Mouse (Mus musculus) midbrain, embryonic 10.5 days (tissue): Measurements from ENCODE around the gene Xndc1. TPM values are rescaled to one million over a fixed set of nuclear protein-coding genes. Genes with fewer than 3 reads are reported as not detected.
"Not testable (repeated sequence)": the region's sequence is repeated elsewhere in the genome, so short reads cannot be mapped to it uniquely, and the experiment has no call there.

Source experiments
- DNase-seq: peaks from one replicate; pipeline ENCODE4 v3.0.0-alpha.2; 2017; ENCODE audit warnings: low spot score
- H3K27ac ChIP-seq: fragments of 300-500 bp; sonication (generic); replicated peaks from 2 replicates; pipeline ENCODE4 v1.5.1; 2016; ENCODE audit warnings: mild to moderate bottlenecking
- H3K27me3 ChIP-seq: fragments of 300-500 bp; sonication (generic); 2 replicates; pipeline ENCODE4 v1.6.1; 2016; ENCODE audit warnings: low read depth, mild to moderate bottlenecking; ENCODE audit not compliant: poor library complexity, severe bottlenecking
- H3K36me3 ChIP-seq: fragments of 300-500 bp; sonication (generic); 2 replicates; pipeline ENCODE4 v1.6.1; 2016; ENCODE audit warnings: mild to moderate bottlenecking, moderate library complexity
- H3K4me1 ChIP-seq: fragments of 300-500 bp; sonication (generic); 2 replicates; pipeline ENCODE4 v1.6.1; 2016
- H3K4me3 ChIP-seq: fragments of 300-500 bp; sonication (generic); 2 replicates; pipeline ENCODE4 v1.5.1; 2016; ENCODE audit warnings: mild to moderate bottlenecking, moderate library complexity
- H3K9me3 ChIP-seq: fragments of 300-500 bp; sonication (generic); replicated peaks from 2 replicates; pipeline ENCODE4 v1.6.1; 2016; ENCODE audit warnings: mild to moderate bottlenecking
- WGBS: fragments of 180-500 bp; shearing (Covaris S2); methylation state at CpG from one replicate; pipeline ENCODE4 v1.1.7; 2016; 5-methylcytosine and 5-hydroxymethylcytosine counted together
- polyA plus RNA-seq: library from polyadenylated mRNA; unstranded; fragments of >200 nt; fragmentation: Nextera tagmentation; extraction: Ambion mirVana; gene quantifications from 2 replicates; pipeline ENCODE4 v1.2.1, GENCODE M21; 2016

The Xndc1 gene
- polyA plus RNA-seq, 1 experiment from 2014 or later = 44.2 TPM

DNA sequence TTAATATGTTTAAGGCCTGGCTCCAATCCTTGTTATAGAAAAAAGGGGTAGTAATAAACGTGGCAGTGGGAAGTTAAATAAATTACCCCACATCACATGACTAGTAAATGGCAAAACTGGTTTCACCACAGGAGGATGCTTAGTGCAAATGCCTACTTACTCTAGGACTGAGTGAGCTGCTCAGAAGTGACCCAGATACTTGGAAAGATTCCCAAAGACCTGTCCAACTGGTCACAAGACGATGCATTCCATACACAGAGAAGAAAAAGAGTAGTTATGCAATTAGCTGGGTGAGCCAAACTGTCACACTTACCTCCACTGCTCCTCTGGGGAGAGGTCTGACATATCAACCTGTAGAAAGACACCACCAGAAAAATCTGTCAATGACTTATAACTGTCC, 23.0 kb upstream of the Xndc1 start:
- 90% methylated on average over 2 of the region's 2 CpGs for WGBS

DNA sequence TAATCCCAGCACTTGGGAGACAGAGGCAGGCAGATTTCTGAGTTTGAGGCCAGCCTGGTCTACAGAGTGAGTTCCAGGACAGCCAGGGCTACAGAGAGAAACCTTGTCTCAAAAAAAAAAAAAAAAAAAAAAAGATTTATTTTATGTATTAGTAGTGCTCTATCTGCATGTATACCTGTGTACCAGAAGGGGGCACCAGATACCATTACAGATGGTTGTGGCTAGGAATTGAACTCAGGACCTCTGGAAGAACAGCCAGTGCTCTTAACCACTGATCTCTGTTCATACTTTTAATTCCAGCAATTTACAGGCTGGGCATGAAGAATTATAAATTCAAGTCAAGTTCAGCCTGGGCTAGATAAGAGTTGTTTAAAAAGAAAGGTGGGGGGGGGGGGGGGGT, 16.8 kb upstream of the Xndc1 start:
- H3K4me1 ChIP-seq, H3K27ac ChIP-seq, H3K27me3 ChIP-seq, H3K4me3 ChIP-seq, DNase-seq, H3K9me3 ChIP-seq: not testable (repeated sequence)
- H3K36me3 ChIP-seq = peaks cover 51% of the 10 kb centered on the region

More for the DNA sequence above, 23.0 kb upstream of the Xndc1 start:
- Histone ChIP-seq H3K27me3 (no peaks in the 10 kb centered on the region), H3K27ac (no peak overlapping the region), H3K36me3 (peaks cover 63% of the 10 kb centered on the region), H3K4me1 (no peaks in the 10 kb centered on the region), H3K9me3 (no peaks in the 10 kb centered on the region), H3K4me3 (no peak overlapping the region)
- no peak for DNase-seq

DNA sequence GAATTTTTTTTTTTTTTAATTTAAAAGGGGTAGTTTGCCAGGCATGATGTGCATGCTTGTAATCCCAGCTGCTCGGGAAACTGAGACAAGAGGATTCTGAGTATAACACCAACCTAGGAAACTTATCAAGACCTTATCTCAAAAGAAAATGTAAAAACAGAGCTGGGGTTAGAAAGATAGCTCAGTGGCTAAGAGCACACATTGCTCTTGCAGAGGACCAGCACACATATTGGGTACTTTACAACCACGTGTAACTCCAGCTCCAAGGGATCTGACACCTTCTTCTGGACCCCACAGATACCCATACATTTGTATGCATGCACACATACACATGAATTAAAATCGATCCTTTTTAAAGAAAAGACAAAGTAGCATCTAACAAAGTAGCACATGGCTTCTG, 4.0 kb upstream of the Xndc1 start:
- WGBS = 90% methylated on average over 3 of the region's 3 CpGs
- H3K36me3 ChIP-seq = peaks cover 60% of the 10 kb centered on the region
- DNase-seq = no peak

DNA sequence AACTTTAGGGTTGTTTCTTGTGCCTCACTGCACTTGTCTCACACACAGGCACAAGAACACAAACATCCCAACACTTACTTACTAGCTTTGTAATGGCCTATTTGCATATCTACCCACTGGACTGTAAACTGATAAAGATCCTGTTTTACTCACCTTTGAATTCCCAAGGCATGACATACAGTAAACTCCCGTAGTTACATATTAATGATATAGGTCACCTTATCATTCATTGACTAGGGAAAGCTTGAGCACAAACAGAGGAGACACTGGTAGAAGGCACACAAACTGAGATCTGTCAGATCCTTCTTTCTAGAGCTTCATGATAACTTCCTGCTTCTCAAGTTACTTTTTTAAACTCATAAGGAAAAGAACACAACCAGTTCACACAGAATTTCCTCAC, 3.1 kb upstream of the Xndc1 start:
- Histone ChIP-seq H3K36me3 (peaks cover 52% of the 10 kb centered on the region), H3K4me3 (no peak overlapping the region), H3K4me1 (peaks cover 23% of the 10 kb centered on the region), H3K27me3 (no peaks in the 10 kb centered on the region), H3K9me3 (no peaks in the 10 kb centered on the region), H3K27ac (no peak overlapping the region)
- 91% methylated on average over 1 of the region's 1 CpGs for WGBS
- no peak for DNase-seq

More for the DNA sequence above, 4.0 kb upstream of the Xndc1 start:
- Histone ChIP-seq H3K27ac (no peak overlapping the region), H3K4me3 (no peak overlapping the region), H3K9me3 (no peaks in the 10 kb centered on the region), H3K4me1 (peaks cover 19% of the 10 kb centered on the region), H3K27me3 (no peaks in the 10 kb centered on the region)

DNA sequence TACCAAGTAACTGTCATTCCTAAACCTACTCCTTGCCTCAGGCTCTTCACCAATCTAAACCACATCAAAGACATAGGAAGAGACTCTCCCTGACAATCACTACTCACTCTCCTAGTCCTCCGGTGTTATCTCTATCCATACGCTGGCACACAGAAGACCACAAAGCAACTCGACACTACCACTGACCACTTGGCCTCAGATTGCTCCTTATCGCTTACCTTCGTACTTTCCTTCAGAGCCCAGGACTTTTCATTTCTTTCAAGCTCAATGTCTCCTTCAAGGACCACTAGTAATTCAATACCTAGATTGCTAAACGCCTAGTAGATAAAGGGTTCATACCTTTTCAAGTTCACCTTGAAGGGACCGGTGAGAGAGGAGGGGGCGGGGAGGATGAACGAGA, 1.4 kb upstream of the Xndc1 start:
- peak overlapping the region; percentile 84 for H3K4me3 ChIP-seq
- H3K36me3 ChIP-seq = peaks cover 49% of the 10 kb centered on the region
- H3K27me3 ChIP-seq = no peaks in the 10 kb centered on the region
- H3K4me1 ChIP-seq = peaks cover 23% of the 10 kb centered on the region
- DNase-seq = no peak
- H3K9me3 ChIP-seq = no peaks in the 10 kb centered on the region
- H3K27ac ChIP-seq = no peak overlapping the region
- WGBS = 92% methylated on average over 9 of the region's 9 CpGs

DNA sequence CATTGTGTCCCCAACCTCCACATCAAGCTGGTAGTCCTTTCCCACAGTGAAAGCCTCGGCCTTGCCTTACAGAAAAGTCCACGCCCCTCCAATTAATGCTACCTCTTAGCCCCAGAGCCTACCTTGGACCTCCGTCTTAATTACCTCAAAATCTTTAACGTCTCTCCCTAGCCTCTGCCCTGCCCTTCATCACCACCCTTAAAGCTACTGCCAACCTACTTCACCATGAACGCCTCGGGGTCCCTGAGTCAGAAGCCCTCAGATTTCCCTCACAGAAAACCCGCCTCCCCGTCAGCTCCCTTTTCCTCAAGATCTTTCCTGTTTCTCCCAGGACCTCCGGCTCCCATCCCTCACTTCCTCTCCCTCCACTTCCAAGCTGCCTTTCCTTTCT, 661 bp upstream of the Xndc1 start:
- no peak for DNase-seq
- peaks cover 23% of the 10 kb centered on the region for H3K4me1 ChIP-seq
- H3K36me3 ChIP-seq = peaks cover 46% of the 10 kb centered on the region
- H3K4me3 ChIP-seq = peak overlapping the region; percentile 84
- H3K27me3 ChIP-seq = no peaks in the 10 kb centered on the region
- no peaks in the 10 kb centered on the region for H3K9me3 ChIP-seq
- H3K27ac ChIP-seq = peak overlapping the region; percentile 93
- WGBS = 2% methylated on average over 9 of the region's 9 CpGs

DNA sequence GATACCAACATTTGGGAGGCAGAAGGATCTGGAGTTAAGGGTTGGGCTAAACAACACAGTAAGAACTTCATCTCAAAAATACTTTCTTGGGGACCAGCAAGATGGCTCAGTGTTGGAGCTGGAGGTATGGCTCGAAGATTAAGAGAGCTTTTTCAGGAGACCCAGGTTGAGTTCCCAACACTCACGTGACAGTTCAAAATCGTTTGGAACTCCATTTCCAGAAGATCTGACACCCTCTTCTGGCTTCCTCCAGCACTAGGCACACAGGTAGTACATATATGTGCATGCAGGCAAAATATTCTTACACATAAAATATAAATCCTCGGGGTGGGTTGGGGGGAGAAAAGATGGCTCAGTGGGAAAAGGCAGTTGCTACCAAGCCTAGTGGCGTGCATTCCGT, 1.1 kb downstream of the Xndc1 start:
- DNase-seq = no peak
- H3K27me3 ChIP-seq = no peaks in the 10 kb centered on the region
- WGBS = 83% methylated on average over 6 of the region's 6 CpGs
- H3K9me3 ChIP-seq = no peaks in the 10 kb centered on the region
- H3K4me1 ChIP-seq = peaks cover 23% of the 10 kb centered on the region
- peaks cover 48% of the 10 kb centered on the region for H3K36me3 ChIP-seq
- H3K27ac ChIP-seq = peak overlapping the region; percentile 93; the same call in 1 of the 2 replicates
- H3K4me3 ChIP-seq = peak overlapping the region; percentile 84

DNA sequence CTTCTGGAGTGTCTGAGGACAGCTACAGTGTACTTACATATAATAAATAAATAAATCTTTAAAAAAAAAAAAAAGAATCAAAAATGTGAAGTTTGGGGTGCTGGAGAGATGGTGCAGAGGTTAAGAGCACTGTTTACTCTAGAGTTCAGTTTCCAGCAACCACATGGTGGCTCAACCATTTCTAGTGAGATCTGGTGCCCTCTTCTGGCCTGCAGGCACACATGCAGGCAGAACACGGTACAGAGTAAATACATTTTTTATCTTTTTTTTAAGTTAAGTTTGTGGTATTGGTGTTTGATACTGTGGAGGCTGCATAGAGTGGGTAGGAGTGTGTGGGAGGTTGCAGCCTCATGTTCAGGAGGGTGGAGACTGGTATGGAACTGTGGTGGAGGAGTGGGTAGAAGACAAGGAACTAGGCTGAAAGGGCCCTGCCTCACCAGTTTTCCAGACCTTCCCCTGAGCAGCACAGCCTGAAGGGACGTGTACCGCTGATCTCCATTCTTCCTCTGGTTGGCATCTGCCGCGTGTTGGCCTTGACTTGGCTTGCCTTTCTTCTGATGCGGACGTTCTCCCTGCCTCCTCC, 11.5 kb downstream of the Xndc1 start:
- H3K36me3 ChIP-seq = peaks cover 97% of the 10 kb centered on the region
- WGBS = 86% methylated on average over 7 of the region's 7 CpGs
- DNase-seq = no peak

DNA sequence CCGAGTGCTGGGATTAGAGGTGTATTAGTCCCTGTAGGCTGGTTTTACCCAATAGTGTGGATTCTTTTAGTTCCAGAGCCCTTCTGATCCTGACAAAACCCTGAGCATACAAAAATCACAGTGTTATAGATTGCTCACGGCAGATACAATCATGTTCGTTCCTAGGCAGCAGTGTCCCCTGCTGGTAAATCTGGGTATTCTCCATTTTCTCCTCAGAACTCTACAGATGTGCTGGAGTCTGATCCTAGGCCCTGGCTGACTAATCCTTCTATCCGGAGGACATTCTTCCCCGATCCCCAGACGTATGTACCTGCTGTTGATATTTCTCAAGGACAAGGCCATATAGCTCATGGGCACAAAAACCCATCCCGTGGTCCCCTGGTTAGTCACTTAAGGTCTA, 13.2 kb downstream of the Xndc1 start:
- H3K27me3 ChIP-seq = no peaks in the 10 kb centered on the region
- WGBS = 82% methylated on average over 7 of the region's 7 CpGs
- H3K4me3 ChIP-seq = no peak overlapping the region
- H3K36me3 ChIP-seq = peaks cover 97% of the 10 kb centered on the region
- no peaks in the 10 kb centered on the region for H3K9me3 ChIP-seq
- H3K4me1 ChIP-seq = no peaks in the 10 kb centered on the region
- no peak for DNase-seq
- H3K27ac ChIP-seq = no peak overlapping the region

More for the DNA sequence above, 11.5 kb downstream of the Xndc1 start:
- H3K27me3 ChIP-seq = no peaks in the 10 kb centered on the region
- no peak overlapping the region for H3K4me3 ChIP-seq
- no peaks in the 10 kb centered on the region for H3K9me3 ChIP-seq
- no peak overlapping the region for H3K27ac ChIP-seq
- H3K4me1 ChIP-seq = no peaks in the 10 kb centered on the region

DNA sequence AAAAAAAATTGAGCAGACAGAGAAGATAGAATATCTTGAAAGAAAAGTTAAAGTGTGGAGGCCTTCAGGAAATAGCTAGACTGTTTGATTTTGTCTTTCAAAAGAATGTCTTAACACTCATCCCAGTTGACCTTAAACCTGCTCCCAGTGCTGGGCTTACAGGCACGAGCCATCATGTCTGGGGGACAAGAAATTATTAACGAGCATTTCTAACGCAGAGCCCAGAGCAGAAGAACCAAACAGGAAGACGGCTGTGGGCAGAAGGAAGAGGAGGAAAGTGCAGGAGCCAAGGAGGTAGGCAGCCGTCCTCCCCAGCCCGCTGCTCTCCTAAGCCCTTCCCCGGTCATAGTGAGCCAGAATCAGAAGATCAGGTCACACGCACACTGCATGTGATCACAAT, 15.0 kb downstream of the Xndc1 start:
- 95% methylated on average over 8 of the region's 8 CpGs for WGBS
- no peaks in the 10 kb centered on the region for H3K9me3 ChIP-seq
- DNase-seq = no peak
- no peak overlapping the region for H3K4me3 ChIP-seq
- H3K27me3 ChIP-seq = no peaks in the 10 kb centered on the region
- no peak overlapping the region for H3K27ac ChIP-seq
- peaks cover 97% of the 10 kb centered on the region for H3K36me3 ChIP-seq
- H3K4me1 ChIP-seq = no peaks in the 10 kb centered on the region

DNA sequence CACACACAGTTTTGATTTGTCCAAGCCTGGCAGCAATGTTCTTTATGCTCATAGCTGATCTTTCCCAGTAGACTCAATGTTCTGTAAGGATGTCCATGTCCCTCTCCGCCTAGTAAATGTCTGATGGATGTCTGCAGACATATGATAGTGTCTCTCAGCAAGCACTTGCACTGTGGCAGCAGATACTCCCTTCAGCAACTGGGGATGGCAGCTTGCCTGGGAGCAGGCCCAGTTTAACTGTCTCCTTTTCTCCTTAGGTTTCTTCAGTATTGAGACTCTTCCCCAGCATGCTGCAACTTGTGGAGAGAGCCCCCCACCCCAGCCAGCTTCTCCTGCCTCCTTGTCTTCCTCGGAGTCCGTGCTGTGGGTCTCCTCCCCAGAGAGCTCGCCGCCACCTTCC, 16.5 kb downstream of the Xndc1 start:
- WGBS = 95% methylated on average over 5 of the region's 5 CpGs
- DNase-seq = no peak
- H3K4me3 ChIP-seq = no peak overlapping the region
- H3K27me3 ChIP-seq = no peaks in the 10 kb centered on the region
- no peak overlapping the region for H3K27ac ChIP-seq
- no peaks in the 10 kb centered on the region for H3K9me3 ChIP-seq
- H3K36me3 ChIP-seq = peaks cover 96% of the 10 kb centered on the region
- H3K4me1 ChIP-seq = no peaks in the 10 kb centered on the region

DNA sequence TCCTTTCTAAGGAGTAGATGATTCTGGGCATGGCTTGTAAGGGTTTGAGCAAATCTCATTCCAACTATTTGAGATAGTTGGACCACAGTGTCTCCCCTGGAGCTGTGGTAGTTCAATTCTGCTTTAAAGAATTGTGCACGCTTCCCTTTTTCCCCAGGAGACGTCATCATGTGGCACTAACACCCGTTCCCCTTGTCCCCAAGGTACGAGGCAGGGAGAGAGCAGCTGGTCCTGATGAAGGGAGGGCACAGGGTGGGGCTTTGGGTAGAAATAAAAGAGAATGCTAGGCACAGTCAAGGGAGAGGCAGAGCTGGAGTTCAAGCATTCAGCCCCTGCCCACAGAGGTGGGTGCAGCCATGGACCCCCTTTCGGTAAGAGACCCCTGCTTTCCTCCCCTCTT, 17.5 kb downstream of the Xndc1 start, which contains the start of gene Trpc2:
Gene Trpc2 (plus strand): TSS at position 301 of the 400 bp plus-strand sequence.
- peaks cover 92% of the 10 kb centered on the region for H3K36me3 ChIP-seq
- H3K4me1 ChIP-seq = no peaks in the 10 kb centered on the region
- H3K9me3 ChIP-seq = no peaks in the 10 kb centered on the region
- H3K4me3 ChIP-seq = no peak within 1 kb of the TSS
- WGBS = 88% methylated on average over 5 of the region's 5 CpGs
- DNase-seq = no peak
- no peak within 1 kb of the TSS for H3K27ac ChIP-seq
- no peaks in the 10 kb centered on the region for H3K27me3 ChIP-seq

DNA sequence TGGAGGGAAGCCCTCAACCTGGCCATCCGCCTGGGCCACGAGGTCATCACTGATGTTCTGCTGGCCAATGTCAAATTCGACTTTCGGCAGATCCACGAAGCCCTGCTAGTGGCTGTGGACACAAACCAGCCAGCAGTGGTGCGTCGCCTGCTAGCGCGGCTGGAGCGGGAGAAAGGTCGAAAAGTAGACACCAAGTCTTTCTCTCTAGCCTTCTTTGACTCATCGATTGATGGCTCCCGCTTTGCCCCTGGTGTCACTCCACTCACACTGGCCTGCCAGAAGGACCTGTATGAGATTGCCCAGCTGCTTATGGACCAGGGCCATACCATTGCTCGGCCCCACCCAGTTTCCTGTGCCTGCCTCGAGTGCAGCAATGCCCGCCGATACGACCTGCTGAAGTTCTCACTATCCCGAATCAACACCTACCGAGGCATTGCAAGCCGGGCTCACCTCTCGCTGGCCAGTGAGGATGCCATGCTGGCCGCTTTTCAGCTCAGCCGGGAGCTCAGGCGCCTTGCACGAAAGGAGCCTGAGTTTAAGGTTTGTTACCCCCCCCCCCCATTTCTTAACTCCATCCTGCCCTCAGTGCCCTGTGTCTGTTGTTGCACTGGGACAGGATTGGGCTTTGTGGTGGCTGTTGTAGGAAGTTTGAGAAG, 18.9 kb downstream of the Xndc1 start:
- Histone ChIP-seq H3K4me3 (no peak overlapping the region), H3K27me3 (no peaks in the 10 kb centered on the region), H3K27ac (no peak overlapping the region), H3K36me3 (peaks cover 91% of the 10 kb centered on the region), H3K9me3 (no peaks in the 10 kb centered on the region), H3K4me1 (no peaks in the 10 kb centered on the region)
- DNase-seq = no peak
- WGBS = 92% methylated on average over 26 of the region's 26 CpGs
